In genomic region chr5:99773265-99773664, GRCm38 (mm10) we compare ENCODE assay signal across 18 mouse cellular contexts. TPM values are rescaled to one million over a fixed set of nuclear protein-coding genes. Genes with fewer than 3 reads are reported as not detected.
A peak's percentile ranks its signal among the peaks of the same experiment; 100 is the strongest.
DNase-seq lines count a peak whose midpoint lies in the region; ATAC-seq and TF ChIP-seq lines count a peak whose summit lies in the region.
"Had no signal": no experiment of that assay in that cellular context is flagged by ENCODE, and none has a peak within 500 bp of the region (broad histone marks: within the 10 kb centered on the region; RNA-seq: fewer than 3 reads in every experiment).

No protein-coding gene starts in this region.

- DNase-seq in cerebellum, postnatal 14 days: peak; percentile 38 to 42
- DNase-seq in cerebellum, adult 2 months: no peak
- DNase-seq in midbrain, embryonic 14.5 days: peak; percentile 42
- DNase-seq in midbrain, embryonic 11.5 days (ENCODE audit: low spot score, missing footprints): no peak
- DNase-seq in embryo, embryonic 10 days (ENCODE audit: low spot score): no peak
- no peak for DNase-seq in stomach, postnatal 0 days (ENCODE audit: low spot score)
- DNase-seq: adrenal gland, adult 2 months; heart, adult 18-20 months; kidney, adult 18-20 months; kidney, postnatal 14 days; layer of hippocampus, adult 9-11 months; thymus, postnatal 25 days had no signal

- H3K9me3 ChIP-seq in midbrain, embryonic 14.5 days (ENCODE audit: control insufficient read depth, low read length): peaks cover 2% of the 10 kb centered on the region; the same call in 1 of the 2 replicates
- H3K9me3 ChIP-seq in midbrain, embryonic 11.5 days (ENCODE audit: control insufficient read depth, low read length): no peaks in the 10 kb centered on the region
- H3K9me3 ChIP-seq in midbrain, embryonic 16.5 days (replicated peaks; ENCODE audit: control insufficient read depth, low read length, poor library complexity, severe bottlenecking): no peaks in the 10 kb centered on the region
- H3K9me3 ChIP-seq in intestine, postnatal 0 days (ENCODE audit: control insufficient read depth): no peaks in the 10 kb centered on the region
- H3K9me3 ChIP-seq in stomach, postnatal 0 days (ENCODE audit: control insufficient read depth, low read length): no peaks in the 10 kb centered on the region
- H3K9me3 ChIP-seq: embryonic facial prominence, embryonic 12.5 days; heart, embryonic 15.5 days had no signal

- TF ChIP-seq POLR2A in cerebellum, adult 2 months (IDR thresholded peaks at IDR 0.05; ENCODE audit: borderline replicate concordance, insufficient read depth, low read length): no peak

- no peak for TF ChIP-seq EP300 in stomach, postnatal 0 days (optimal IDR thresholded peaks at IDR 0.05)

- H3K4me2 ChIP-seq in midbrain, embryonic 14.5 days (ENCODE audit: low read length): 0 out of 2 replicates have a peak overlapping the region, but pooled peaks have one; percentile 4
- no peak overlapping the region for H3K4me2 ChIP-seq in midbrain, embryonic 11.5 days
- H3K4me2 ChIP-seq in midbrain, embryonic 16.5 days (ENCODE audit: low read length): 0 out of 2 replicates have a peak overlapping the region, but pooled peaks have one; percentile 10
- no peak overlapping the region for H3K4me2 ChIP-seq in intestine, postnatal 0 days (replicated peaks; ENCODE audit: low read depth)
- H3K4me2 ChIP-seq in stomach, postnatal 0 days (replicated peaks; ENCODE audit: low read depth): no peak overlapping the region
- H3K4me2 ChIP-seq: embryonic facial prominence, embryonic 12.5 days; heart, embryonic 15.5 days; limb, embryonic 13.5 days had no signal

- 69% methylated on average over 9 of the region's 9 CpGs for WGBS in cerebellum, adult 2 months
- 63% methylated on average over 9 of the region's 9 CpGs for WGBS in midbrain, embryonic 14.5 days
- 89% methylated on average over 9 of the region's 9 CpGs for WGBS in midbrain, embryonic 11.5 days
- WGBS in midbrain, embryonic 16.5 days: 56% methylated on average over 9 of the region's 9 CpGs
- WGBS in intestine, postnatal 0 days: 82% methylated on average over 9 of the region's 9 CpGs
- WGBS in stomach, postnatal 0 days: 78% methylated on average over 9 of the region's 9 CpGs

- H3K4me1 ChIP-seq in cerebellum, adult 2 months (ENCODE audit: control insufficient read depth, insufficient read depth, low read length): 0 out of 2 replicates have a peak, but pooled peaks cover 2% of the 10 kb centered on the region
- peaks cover 6% of the 10 kb centered on the region; the same call in 1 of the 2 replicates for H3K4me1 ChIP-seq in midbrain, embryonic 14.5 days (ENCODE audit: control insufficient read depth, insufficient read depth, low read length)
- no peaks in the 10 kb centered on the region for H3K4me1 ChIP-seq in midbrain, embryonic 11.5 days (ENCODE audit: control insufficient read depth, insufficient read depth, low read length)
- no peaks in the 10 kb centered on the region; the same call in 1 of the 2 replicates for H3K4me1 ChIP-seq in midbrain, embryonic 16.5 days (ENCODE audit: control insufficient read depth, insufficient read depth, low read length)
- H3K4me1 ChIP-seq in intestine, postnatal 0 days (replicated peaks; ENCODE audit: control insufficient read depth, insufficient read depth, low read length): no peaks in the 10 kb centered on the region
- H3K4me1 ChIP-seq in stomach, postnatal 0 days (replicated peaks; ENCODE audit: control insufficient read depth, insufficient read depth): no peaks in the 10 kb centered on the region
- H3K4me1 ChIP-seq: embryonic facial prominence, embryonic 12.5 days; heart, embryonic 15.5 days; limb, embryonic 13.5 days had no signal

- no peak overlapping the region for H3K27ac ChIP-seq in cerebellum, adult 2 months (ENCODE audit: insufficient read depth, low read length)
- H3K27ac ChIP-seq in midbrain, embryonic 14.5 days (replicated peaks; ENCODE audit: low read depth, low read length): no peak overlapping the region
- no peak overlapping the region for H3K27ac ChIP-seq in midbrain, embryonic 11.5 days (ENCODE audit: low read depth, low read length)
- H3K27ac ChIP-seq in midbrain, embryonic 16.5 days (ENCODE audit: low read length): no peak overlapping the region
- H3K27ac ChIP-seq in intestine, postnatal 0 days (ENCODE audit: low read depth, low read length): no peak overlapping the region
- no peak overlapping the region for H3K27ac ChIP-seq in stomach, postnatal 0 days (replicated peaks)
- H3K27ac ChIP-seq: embryonic facial prominence, embryonic 12.5 days; heart, embryonic 15.5 days; limb, embryonic 13.5 days; liver, embryonic 14.5 days had no signal

- no peaks in the 10 kb centered on the region for H3K36me3 ChIP-seq in midbrain, embryonic 14.5 days (ENCODE audit: control insufficient read depth, insufficient read depth, low read length)
- H3K36me3 ChIP-seq in midbrain, embryonic 11.5 days (ENCODE audit: control insufficient read depth, insufficient read depth, low read length): no peaks in the 10 kb centered on the region
- no peaks in the 10 kb centered on the region for H3K36me3 ChIP-seq in midbrain, embryonic 16.5 days (ENCODE audit: control insufficient read depth, insufficient read depth, low read length)
- no peaks in the 10 kb centered on the region for H3K36me3 ChIP-seq in intestine, postnatal 0 days (ENCODE audit: control insufficient read depth, insufficient read depth)
- no peaks in the 10 kb centered on the region for H3K36me3 ChIP-seq in stomach, postnatal 0 days (ENCODE audit: control insufficient read depth, insufficient read depth, low read length)
- H3K36me3 ChIP-seq: embryonic facial prominence, embryonic 12.5 days; heart, embryonic 15.5 days; limb, embryonic 13.5 days had no signal

- no peak overlapping the region for H3K9ac ChIP-seq in midbrain, embryonic 14.5 days (replicated peaks; ENCODE audit: low read length)
- H3K9ac ChIP-seq in midbrain, embryonic 11.5 days (ENCODE audit: low read length): no peak overlapping the region
- no peak overlapping the region for H3K9ac ChIP-seq in midbrain, embryonic 16.5 days (ENCODE audit: low read depth, low read length)
- H3K9ac ChIP-seq in intestine, postnatal 0 days (ENCODE audit: low read depth, low read length): no peak overlapping the region
- H3K9ac ChIP-seq in stomach, postnatal 0 days (ENCODE audit: low read length): no peak overlapping the region
- H3K9ac ChIP-seq: embryonic facial prominence, embryonic 12.5 days; heart, embryonic 15.5 days; limb, embryonic 13.5 days; liver, embryonic 14.5 days had no signal

- no peak overlapping the region for H3K4me3 ChIP-seq in cerebellum, adult 2 months (replicated peaks; ENCODE audit: insufficient read depth, low read depth, low read length)
- no peak overlapping the region for H3K4me3 ChIP-seq in midbrain, embryonic 14.5 days (replicated peaks; ENCODE audit: low read depth, low read length)
- H3K4me3 ChIP-seq in midbrain, embryonic 11.5 days (ENCODE audit: low read depth, low read length): no peak overlapping the region
- no peak overlapping the region for H3K4me3 ChIP-seq in midbrain, embryonic 16.5 days (ENCODE audit: low read depth, low read length)
- no peak overlapping the region for H3K4me3 ChIP-seq in intestine, postnatal 0 days (ENCODE audit: low read depth, low read length)
- H3K4me3 ChIP-seq in stomach, postnatal 0 days (ENCODE audit: low read depth, low read length): no peak overlapping the region
- H3K4me3 ChIP-seq: embryonic facial prominence, embryonic 12.5 days; heart, embryonic 15.5 days; limb, embryonic 13.5 days had no signal

- no peaks in the 10 kb centered on the region for H3K27me3 ChIP-seq in cerebellum, adult 2 months (ENCODE audit: control insufficient read depth, insufficient read depth, low read length)
- no peaks in the 10 kb centered on the region for H3K27me3 ChIP-seq in midbrain, embryonic 14.5 days (ENCODE audit: control insufficient read depth, insufficient read depth, low read length)
- no peaks in the 10 kb centered on the region for H3K27me3 ChIP-seq in midbrain, embryonic 11.5 days (ENCODE audit: control insufficient read depth, insufficient read depth, low read length)
- H3K27me3 ChIP-seq in midbrain, embryonic 16.5 days (ENCODE audit: control insufficient read depth, insufficient read depth, low read depth, low read length): no peaks in the 10 kb centered on the region
- no peaks in the 10 kb centered on the region for H3K27me3 ChIP-seq in intestine, postnatal 0 days (replicated peaks; ENCODE audit: control insufficient read depth, insufficient read depth, low read length)
- H3K27me3 ChIP-seq in stomach, postnatal 0 days (ENCODE audit: control insufficient read depth, insufficient read depth, low read length): no peaks in the 10 kb centered on the region
- H3K27me3 ChIP-seq: embryonic facial prominence, embryonic 12.5 days; heart, embryonic 15.5 days; limb, embryonic 13.5 days had no signal

- ATAC-seq in midbrain, embryonic 14.5 days (ENCODE audit: low FRiP score, low TSS enrichment): no peak
- no peak for ATAC-seq in midbrain, embryonic 11.5 days (ENCODE audit: low FRiP score)
- peak; percentile 51 for ATAC-seq in midbrain, embryonic 16.5 days
- ATAC-seq in intestine, postnatal 0 days: no peak
- ATAC-seq in stomach, postnatal 0 days (ENCODE audit: low FRiP score, low TSS enrichment): no peak

- no peak for TF ChIP-seq CTCF in cerebellum, adult 2 months (IDR thresholded peaks at IDR 0.05; ENCODE audit: borderline replicate concordance, insufficient read depth, low read depth, low read length)
- TF ChIP-seq CTCF in intestine, postnatal 0 days (IDR thresholded peaks at IDR 0.05; ENCODE audit: low read depth): no peak
- no peak for TF ChIP-seq CTCF in stomach, postnatal 0 days (IDR thresholded peaks at IDR 0.05; ENCODE audit: low read depth)

RNA-seq across cellular contexts. Expression of gene Rasgef1b, which starts 44.4 kb away (rescaled TPM):
- polyA plus RNA-seq in cerebellum, adult 2 months (2012; rRNA removed): 16.7 and 19.6 TPM in 2 replicates
- 59.5 and 75.6 TPM in 2 replicates for polyA plus RNA-seq in midbrain, embryonic 14.5 days (2014; fragmentation: Nextera tagmentation; extraction: Ambion mirVana)
- 28.6 and 29.7 TPM in 2 replicates for polyA plus RNA-seq in midbrain, embryonic 11.5 days (2014; fragmentation: Nextera tagmentation; extraction: Ambion mirVana)
- 59.7 and 69.0 TPM in 2 replicates for polyA plus RNA-seq in midbrain, embryonic 16.5 days (2015; fragmentation: Nextera tagmentation; extraction: Ambion mirVana)
- polyA plus RNA-seq in intestine, postnatal 0 days (2015; fragmentation: Nextera tagmentation; extraction: Ambion mirVana): 3.6 and 4.0 TPM in 2 replicates
- polyA plus RNA-seq in stomach, postnatal 0 days (2015; fragmentation: Nextera tagmentation; extraction: Ambion mirVana): 37.4 and 40.7 TPM in 2 replicates

Comparison
In these comparisons a context has a peak if more than half of its experiments do, and no peak if none do; other contexts are left out.
1. DNase-seq: peak in cerebellum, postnatal 14 days (2 of 2) and midbrain, embryonic 14.5 days (single experiment); none in cerebellum, adult 2 months (0 of 2), midbrain, embryonic 11.5 days (single experiment), embryo, embryonic 10 days (single experiment) and stomach, postnatal 0 days (single experiment).
2. H3K4me2 ChIP-seq: peak in midbrain, embryonic 14.5 days (single experiment) and midbrain, embryonic 16.5 days (single experiment); none in midbrain, embryonic 11.5 days (single experiment), intestine, postnatal 0 days (single experiment) and stomach, postnatal 0 days (single experiment).